Mouse (Mus musculus): Measurements from ENCODE around the gene Pafah1b2. TPM values are rescaled to one million over a fixed set of nuclear protein-coding genes. Genes with fewer than 3 reads are reported as not detected.

Gene Pafah1b2
- polyA plus RNA-seq, 1 experiment from 2014 or later, result 224 TPM

GRCm38 (mm10) chr9:46046724-46047517 lies 34.4 kb upstream of the Pafah1b2 start:
- WGBS, result 86% methylated on average over 11 of the region's 11 CpGs
- no peak overlapping the region for H3K9ac ChIP-seq (ENCODE audit: low read length)
- H3K27me3 ChIP-seq (ENCODE audit: control insufficient read depth, insufficient read depth, low read length), result no peaks in the 10 kb centered on the region
- DNase-seq (ENCODE audit: low spot score) (no peak), ATAC-seq (ENCODE audit: insufficient number of reproducible peaks, low FRiP score, low TSS enrichment, low read depth) (no peak)
- no peak overlapping the region for H3K4me2 ChIP-seq (ENCODE audit: low read depth, severe bottlenecking)
- H3K27ac ChIP-seq (replicated peaks; ENCODE audit: low read depth, low read length), result no peak overlapping the region
- no peaks in the 10 kb centered on the region for H3K4me1 ChIP-seq (ENCODE audit: control insufficient read depth, insufficient read depth, low read length)
- H3K4me3 ChIP-seq (ENCODE audit: low read depth, low read length), result no peak overlapping the region
- H3K9me3 ChIP-seq (ENCODE audit: control insufficient read depth, low read length), result no peaks in the 10 kb centered on the region
- H3K36me3 ChIP-seq (ENCODE audit: control insufficient read depth, insufficient read depth, low read length), result no peaks in the 10 kb centered on the region

- Histone ChIP-seq H3K27ac (replicated peaks; ENCODE audit: low read depth, low read length) (no peak overlapping the region), H3K27me3 (ENCODE audit: control insufficient read depth, insufficient read depth, low read length) (no peaks in the 10 kb centered on the region), H3K9ac (ENCODE audit: low read length) (no peak overlapping the region), H3K4me2 (ENCODE audit: low read depth, severe bottlenecking) (no peak overlapping the region), H3K4me3 (ENCODE audit: low read depth, low read length) (no peak overlapping the region), H3K4me1 (ENCODE audit: control insufficient read depth, insufficient read depth, low read length) (no peaks in the 10 kb centered on the region), H3K36me3 (ENCODE audit: control insufficient read depth, insufficient read depth, low read length) (no peaks in the 10 kb centered on the region), H3K9me3 (ENCODE audit: control insufficient read depth, low read length) (no peaks in the 10 kb centered on the region)
- ATAC-seq (ENCODE audit: insufficient number of reproducible peaks, low FRiP score, low TSS enrichment, low read depth) (no peak), DNase-seq (ENCODE audit: low spot score) (no peak)
- WGBS, result 89% methylated on average over 8 of the region's 8 CpGs
Observed at GRCm38 (mm10) chr9:46043626-46044025, 31.1 kb upstream of the Pafah1b2 start.

GRCm38 (mm10) chr9:46042387-46042786 lies 29.9 kb upstream of the Pafah1b2 start:
- H3K27me3 ChIP-seq (ENCODE audit: control insufficient read depth, insufficient read depth, low read length), result no peaks in the 10 kb centered on the region
- H3K4me1 ChIP-seq (ENCODE audit: control insufficient read depth, insufficient read depth, low read length), result no peaks in the 10 kb centered on the region
- no peak overlapping the region for H3K4me2 ChIP-seq (ENCODE audit: low read depth, severe bottlenecking)
- no peak overlapping the region for H3K27ac ChIP-seq (replicated peaks; ENCODE audit: low read depth, low read length)
- 92% methylated on average over 3 of the region's 3 CpGs for WGBS
- no peaks in the 10 kb centered on the region for H3K9me3 ChIP-seq (ENCODE audit: control insufficient read depth, low read length)
- no peak overlapping the region for H3K4me3 ChIP-seq (ENCODE audit: low read depth, low read length)
- ATAC-seq (ENCODE audit: insufficient number of reproducible peaks, low FRiP score, low TSS enrichment, low read depth), result no peak
- no peaks in the 10 kb centered on the region for H3K36me3 ChIP-seq (ENCODE audit: control insufficient read depth, insufficient read depth, low read length)
- DNase-seq (ENCODE audit: low spot score), result no peak
- H3K9ac ChIP-seq (ENCODE audit: low read length), result no peak overlapping the region

GRCm38 (mm10) chr9:46041186-46041585 lies 28.7 kb upstream of the Pafah1b2 start:
- WGBS, result 82% methylated on average over 2 of the region's 2 CpGs
- Histone ChIP-seq H3K4me3 (ENCODE audit: low read depth, low read length) (no peak overlapping the region), H3K4me2 (ENCODE audit: low read depth, severe bottlenecking) (no peak overlapping the region), H3K36me3 (ENCODE audit: control insufficient read depth, insufficient read depth, low read length) (no peaks in the 10 kb centered on the region), H3K27ac (replicated peaks; ENCODE audit: low read depth, low read length) (no peak overlapping the region), H3K9ac (ENCODE audit: low read length) (no peak overlapping the region), H3K9me3 (ENCODE audit: control insufficient read depth, low read length) (no peaks in the 10 kb centered on the region), H3K27me3 (ENCODE audit: control insufficient read depth, insufficient read depth, low read length) (no peaks in the 10 kb centered on the region), H3K4me1 (ENCODE audit: control insufficient read depth, insufficient read depth, low read length) (no peaks in the 10 kb centered on the region)
- ATAC-seq (ENCODE audit: insufficient number of reproducible peaks, low FRiP score, low TSS enrichment, low read depth) (no peak), DNase-seq (ENCODE audit: low spot score) (no peak)

GRCm38 (mm10) chr9:46038786-46039185 lies 26.3 kb upstream of the Pafah1b2 start:
- Histone ChIP-seq H3K27ac (replicated peaks; ENCODE audit: low read depth, low read length) (no peak overlapping the region), H3K4me2 (ENCODE audit: low read depth, severe bottlenecking) (no peak overlapping the region), H3K36me3 (ENCODE audit: control insufficient read depth, insufficient read depth, low read length) (no peaks in the 10 kb centered on the region), H3K4me3 (ENCODE audit: low read depth, low read length) (no peak overlapping the region), H3K9ac (ENCODE audit: low read length) (no peak overlapping the region), H3K27me3 (ENCODE audit: control insufficient read depth, insufficient read depth, low read length) (no peaks in the 10 kb centered on the region), H3K9me3 (ENCODE audit: control insufficient read depth, low read length) (no peaks in the 10 kb centered on the region), H3K4me1 (ENCODE audit: control insufficient read depth, insufficient read depth, low read length) (0 out of 2 replicates have a peak, but pooled peaks cover 4% of the 10 kb centered on the region)
- no peak for DNase-seq (ENCODE audit: low spot score)
- 95% methylated on average over 13 of the region's 13 CpGs for WGBS
- no peak for ATAC-seq (ENCODE audit: insufficient number of reproducible peaks, low FRiP score, low TSS enrichment, low read depth)

- Histone ChIP-seq H3K9ac (ENCODE audit: low read length) (no peak overlapping the region), H3K27ac (replicated peaks; ENCODE audit: low read depth, low read length) (no peak overlapping the region), H3K4me2 (ENCODE audit: low read depth, severe bottlenecking) (no peak overlapping the region), H3K9me3 (ENCODE audit: control insufficient read depth, low read length) (no peaks in the 10 kb centered on the region), H3K4me3 (ENCODE audit: low read depth, low read length) (no peak overlapping the region), H3K27me3 (ENCODE audit: control insufficient read depth, insufficient read depth, low read length) (no peaks in the 10 kb centered on the region), H3K36me3 (ENCODE audit: control insufficient read depth, insufficient read depth, low read length) (no peaks in the 10 kb centered on the region), H3K4me1 (ENCODE audit: control insufficient read depth, insufficient read depth, low read length) (peaks cover 17% of the 10 kb centered on the region)
- DNase-seq (ENCODE audit: low spot score), result no peak
- ATAC-seq (ENCODE audit: insufficient number of reproducible peaks, low FRiP score, low TSS enrichment, low read depth), result no peak
- 97% methylated on average over 8 of the region's 8 CpGs for WGBS
Observed at GRCm38 (mm10) chr9:46036881-46037280, 24.4 kb upstream of the Pafah1b2 start.

- DNase-seq (ENCODE audit: low spot score), result no peak
- Histone ChIP-seq H3K4me2 (ENCODE audit: low read depth, severe bottlenecking) (no peak overlapping the region), H3K9me3 (ENCODE audit: control insufficient read depth, low read length) (no peaks in the 10 kb centered on the region), H3K27me3 (ENCODE audit: control insufficient read depth, insufficient read depth, low read length) (no peaks in the 10 kb centered on the region), H3K27ac (replicated peaks; ENCODE audit: low read depth, low read length) (no peak overlapping the region), H3K4me3 (ENCODE audit: low read depth, low read length) (no peak overlapping the region), H3K36me3 (ENCODE audit: control insufficient read depth, insufficient read depth, low read length) (no peaks in the 10 kb centered on the region), H3K4me1 (ENCODE audit: control insufficient read depth, insufficient read depth, low read length) (peaks cover 18% of the 10 kb centered on the region), H3K9ac (ENCODE audit: low read length) (no peak overlapping the region)
- WGBS, result 64% methylated on average over 9 of the region's 9 CpGs
- no peak for ATAC-seq (ENCODE audit: insufficient number of reproducible peaks, low FRiP score, low TSS enrichment, low read depth)
Observed at GRCm38 (mm10) chr9:46035290-46035871, 22.9 kb upstream of the Pafah1b2 start.

- ATAC-seq (ENCODE audit: insufficient number of reproducible peaks, low FRiP score, low TSS enrichment, low read depth), result no peak
- 89% methylated on average over 3 of the region's 3 CpGs for WGBS
- H3K36me3 ChIP-seq (ENCODE audit: control insufficient read depth, insufficient read depth, low read length), result no peaks in the 10 kb centered on the region
- H3K9me3 ChIP-seq (ENCODE audit: control insufficient read depth, low read length), result no peaks in the 10 kb centered on the region
- H3K4me1 ChIP-seq (ENCODE audit: control insufficient read depth, insufficient read depth, low read length), result peaks cover 18% of the 10 kb centered on the region
- H3K27me3 ChIP-seq (ENCODE audit: control insufficient read depth, insufficient read depth, low read length), result no peaks in the 10 kb centered on the region
- no peak overlapping the region for H3K4me3 ChIP-seq (ENCODE audit: low read depth, low read length)
- no peak overlapping the region for H3K9ac ChIP-seq (ENCODE audit: low read length)
- no peak overlapping the region for H3K4me2 ChIP-seq (ENCODE audit: low read depth, severe bottlenecking)
- no peak for DNase-seq (ENCODE audit: low spot score)
- no peak overlapping the region for H3K27ac ChIP-seq (replicated peaks; ENCODE audit: low read depth, low read length)
Observed at GRCm38 (mm10) chr9:46033862-46034261, 21.4 kb upstream of the Pafah1b2 start.

All from limb, embryonic 11.5 days (tissue).